Mouse (Mus musculus) subcutaneous adipose tissue, adult 2 months (tissue): Measurements from ENCODE around the gene Glod5. TPM values are rescaled to one million over a fixed set of nuclear protein-coding genes. Genes with fewer than 3 reads are reported as not detected.

ENCODE experiments used
- polyA plus RNA-seq: library from polyadenylated mRNA; depleted of rRNA; stranded (reverse); fragments of >200 nt; gene quantifications from 2 replicates; pipeline ENCODE4 v1.2.3, GENCODE M21; 2012; ENCODE audit warnings: low replicate concordance; rRNA removed

Glod5 gene
- polyA plus RNA-seq = not detected in 2 replicates

GRCm38 (mm10) chrX:8018286-8018685 lies at the start of gene Glod5:
TSS of gene Glod5 (minus strand) at chrX:8018492.

GRCm38 (mm10) chrX:7977892-7978291 lies 40.4 kb downstream of the Glod5 start, which contains the start of gene Gata1:
TSS of gene Gata1 (minus strand) at chrX:7978071.

Other genes with a start within 250 kb of the Glod5 start
- gene Gripap1, start 228.7 kb downstream of the Glod5 start, polyA plus RNA-seq = 31.1 and 39.0 TPM in 2 replicates
- gene Kcnd1, start 196.2 kb downstream of the Glod5 start, polyA plus RNA-seq = 2.1 and 4.6 TPM in 2 replicates
- 24.5 and 39.8 TPM in 2 replicates for gene Otud5, start 177.1 kb downstream of the Glod5 start, polyA plus RNA-seq
- 3.0 and 9.6 TPM in 2 replicates for gene Pim2, start 140.2 kb downstream of the Glod5 start, polyA plus RNA-seq
- gene Slc35a2, start 134.5 kb downstream of the Glod5 start, polyA plus RNA-seq = 57.9 and 69.0 TPM in 2 replicates
- gene Pqbp1, start 119.2 kb downstream of the Glod5 start, polyA plus RNA-seq = 52.5 and 69.5 TPM in 2 replicates
- gene Timm17b, start 119.1 kb downstream of the Glod5 start, polyA plus RNA-seq = 31.6 and 39.6 TPM in 2 replicates
- gene Gm10491, start 110.7 kb downstream of the Glod5 start, polyA plus RNA-seq = not detected in 2 replicates
- not detected in 2 replicates for gene Gm10490, start 109.0 kb downstream of the Glod5 start, polyA plus RNA-seq
- 0.24 TPM in 1 of 2 replicates, not detected in the other for gene Pcsk1n, start 98.7 kb downstream of the Glod5 start, polyA plus RNA-seq
- not detected in 2 replicates for gene Eras, start 89.9 kb downstream of the Glod5 start, polyA plus RNA-seq
- gene Hdac6, start 70.6 kb downstream of the Glod5 start, polyA plus RNA-seq = 23.6 and 53.9 TPM in 2 replicates
- 0.26 and 1.4 TPM in 2 replicates for gene Gata1, start 40.4 kb downstream of the Glod5 start, polyA plus RNA-seq
- gene Suv39h1, start 56.3 kb upstream of the Glod5 start, polyA plus RNA-seq = 10.4 and 24.1 TPM in 2 replicates
- gene Was, start 72.0 kb upstream of the Glod5 start, polyA plus RNA-seq = 4.9 and 6.4 TPM in 2 replicates
- 84.0 and 125 TPM in 2 replicates for gene Wdr13, start 114.4 kb upstream of the Glod5 start, polyA plus RNA-seq
- 78.4 and 136 TPM in 2 replicates for gene Rbm3, start 127.4 kb upstream of the Glod5 start, polyA plus RNA-seq
- gene Tbc1d25, start 157.7 kb upstream of the Glod5 start, polyA plus RNA-seq = 15.1 and 22.4 TPM in 2 replicates
- 81.3 and 98.9 TPM in 2 replicates for gene Ebp, start 175.0 kb upstream of the Glod5 start, polyA plus RNA-seq
- 28.2 and 61.6 TPM in 2 replicates for gene Porcn, start 188.0 kb upstream of the Glod5 start, polyA plus RNA-seq
- gene Ftsj1, start 233.9 kb upstream of the Glod5 start, polyA plus RNA-seq = 38.1 and 48.9 TPM in 2 replicates